Mouse (Mus musculus): ENCODE data around the gene 2610528A11Rik.

2610528A11Rik gene

GRCm38 (mm10) chr14:37083755-37084154 lies 30.1 kb downstream of the 2610528A11Rik start:
- DNase-seq: no peak

GRCm38 (mm10) chr14:37080724-37081123 lies 33.1 kb downstream of the 2610528A11Rik start:
- DNase-seq: peak; percentile 75

GRCm38 (mm10) chr14:37068516-37068915 lies 45.3 kb downstream of the 2610528A11Rik start:
- peak; percentile 64 for DNase-seq

- DNase-seq: no peak
Measured at GRCm38 (mm10) chr14:37067629-37068028, 46.2 kb downstream of the 2610528A11Rik start, which contains the start of gene Lrit2. Gene Lrit2, plus strand, starts transcription at chr14:37067929.

- DNase-seq: no peak
Measured at GRCm38 (mm10) chr14:37066636-37067035, 47.2 kb downstream of the 2610528A11Rik start.

- no peak for DNase-seq
Measured at GRCm38 (mm10) chr14:37064849-37065248, 49.0 kb downstream of the 2610528A11Rik start.
